Mouse (Mus musculus) cerebellum, adult 2 months (tissue): ENCODE measurements around the gene Ncf4. TPM values are rescaled to one million over a fixed set of nuclear protein-coding genes. Genes with fewer than 3 reads are reported as not detected.

ENCODE experiments used
- DNase-seq, 2 experiments: peaks; one replicate each; pipeline ENCODE4 v3.0.0; 2021
- H3K27ac ChIP-seq: fragments of 200-500 bp; 2 replicates; pipeline ENCODE4 v1.5.1; 2012; ENCODE audit warnings: low read length, control low read depth, inconsistent platforms; ENCODE audit not compliant: insufficient read depth
- H3K27me3 ChIP-seq: fragments of 200-500 bp; 2 replicates; pipeline ENCODE4 v1.6.1; 2012; ENCODE audit warnings: inconsistent platforms, mild to moderate bottlenecking, low read length, moderate library complexity; ENCODE audit not compliant: control insufficient read depth, insufficient read depth
- H3K4me1 ChIP-seq: fragments of 200-500 bp; 2 replicates; pipeline ENCODE4 v1.6.1; 2011; ENCODE audit warnings: low read length; ENCODE audit not compliant: control insufficient read depth, insufficient read depth
- H3K4me3 ChIP-seq: fragments of 200-500 bp; replicated peaks from 2 replicates; pipeline ENCODE3; 2011; ENCODE audit warnings: mild to moderate bottlenecking, low read depth, low read length, control low read depth; ENCODE audit not compliant: insufficient read depth
- CTCF ChIP-seq: fragments of 200-500 bp; IDR thresholded peaks from 2 replicates; pipeline ENCODE4 v1.5.1; 2011; ENCODE audit warnings: low read depth, mild to moderate bottlenecking, control low read depth, low read length, moderate library complexity, borderline replicate concordance; ENCODE audit not compliant: insufficient read depth
- POLR2A ChIP-seq: fragments of 200-500 bp; IDR thresholded peaks from 2 replicates; pipeline ENCODE4 v1.6.1; 2011; ENCODE audit warnings: low read length, control low read depth, borderline replicate concordance; ENCODE audit not compliant: insufficient read depth
- WGBS: fragments of 180-500 bp; shearing (Covaris S2); methylation state at CpG from one replicate; pipeline ENCODE4 v1.1.7; 2018; 5-methylcytosine and 5-hydroxymethylcytosine counted together
- polyA plus RNA-seq: library from polyadenylated mRNA; depleted of rRNA; stranded (reverse); fragments of >200 nt; gene quantifications from 2 replicates; pipeline ENCODE4 v1.2.3, GENCODE M21; 2012

Ncf4 gene
- polyA plus RNA-seq, 1 experiment, result 0.77 TPM

GRCm38 (mm10) chr15:78293716-78294115 is 49.1 kb downstream of the Ncf4 start:
- H3K4me3 ChIP-seq, result no peak overlapping the region
- TF ChIP-seq POLR2A (no peak), CTCF (no peak)
- DNase-seq, result no peak
- H3K27ac ChIP-seq, result no peak overlapping the region
- no peaks in the 10 kb centered on the region for H3K27me3 ChIP-seq
- 62% methylated on average over 4 of the region's 4 CpGs for WGBS
- peaks cover 6% of the 10 kb centered on the region for H3K4me1 ChIP-seq

GRCm38 (mm10) chr15:78298558-78298957 is 54.0 kb downstream of the Ncf4 start:
- 84% methylated on average over 1 of the region's 1 CpGs for WGBS
- Histone ChIP-seq H3K27ac (no peak overlapping the region), H3K4me1 (no peaks in the 10 kb centered on the region), H3K4me3 (no peak overlapping the region), H3K27me3 (no peaks in the 10 kb centered on the region)
- DNase-seq, result no peak
- TF ChIP-seq POLR2A (no peak), CTCF (no peak)

GRCm38 (mm10) chr15:78299641-78300040 is 55.0 kb downstream of the Ncf4 start:
- Histone ChIP-seq H3K27me3 (no peaks in the 10 kb centered on the region), H3K27ac (no peak overlapping the region), H3K4me1 (no peaks in the 10 kb centered on the region), H3K4me3 (no peak overlapping the region)
- 74% methylated on average over 3 of the region's 3 CpGs for WGBS
- no peak for DNase-seq
- TF ChIP-seq CTCF, result no peak
- TF ChIP-seq POLR2A, result no peak

GRCm38 (mm10) chr15:78300773-78301172 is 56.2 kb downstream of the Ncf4 start:
- DNase-seq, result no peak
- Histone ChIP-seq H3K4me3 (no peak overlapping the region), H3K27ac (no peak overlapping the region), H3K4me1 (no peaks in the 10 kb centered on the region), H3K27me3 (no peaks in the 10 kb centered on the region)
- TF ChIP-seq CTCF (no peak), POLR2A (no peak)

GRCm38 (mm10) chr15:78302718-78303117 is 58.1 kb downstream of the Ncf4 start:
- Histone ChIP-seq H3K27ac (no peak overlapping the region), H3K27me3 (no peaks in the 10 kb centered on the region), H3K4me3 (no peak overlapping the region), H3K4me1 (no peaks in the 10 kb centered on the region)
- 95% methylated on average over 4 of the region's 4 CpGs for WGBS
- no peak for TF ChIP-seq CTCF
- no peak for TF ChIP-seq POLR2A
- no peak for DNase-seq

GRCm38 (mm10) chr15:78303665-78304233 is 59.1 kb downstream of the Ncf4 start:
- no peak overlapping the region for H3K27ac ChIP-seq
- no peak overlapping the region for H3K4me3 ChIP-seq
- no peaks in the 10 kb centered on the region for H3K4me1 ChIP-seq
- no peak for TF ChIP-seq POLR2A
- no peak for TF ChIP-seq CTCF
- DNase-seq, result no peak
- no peaks in the 10 kb centered on the region for H3K27me3 ChIP-seq
- 87% methylated on average over 6 of the region's 6 CpGs for WGBS

- Histone ChIP-seq H3K4me1 (no peaks in the 10 kb centered on the region), H3K4me3 (no peak within 1 kb of the TSS), H3K27me3 (no peaks in the 10 kb centered on the region; the same call in 1 of the 2 replicates), H3K27ac (no peak within 1 kb of the TSS)
- 76% methylated on average over 10 of the region's 10 CpGs for WGBS
- no peak for DNase-seq
- TF ChIP-seq POLR2A (no peak), CTCF (no peak)
Measured at GRCm38 (mm10) chr15:78305341-78305933, 60.8 kb downstream of the Ncf4 start, which contains the start of gene Csf2rb2. Gene Csf2rb2 (minus strand): TSS chr15:78305721.

- DNase-seq, result no peak
- Histone ChIP-seq H3K4me1 (no peaks in the 10 kb centered on the region), H3K27ac (no peak overlapping the region), H3K27me3 (no peaks in the 10 kb centered on the region; the same call in 1 of the 2 replicates), H3K4me3 (no peak overlapping the region)
- TF ChIP-seq POLR2A (no peak), CTCF (no peak)
- 38% methylated on average over 5 of the region's 5 CpGs for WGBS
Measured at GRCm38 (mm10) chr15:78309865-78310264, 65.3 kb downstream of the Ncf4 start.
